Mouse (Mus musculus) cerebellum, adult 2 months (tissue): ENCODE measurements around the gene Manba. TPM values are rescaled to one million over a fixed set of nuclear protein-coding genes. Genes with fewer than 3 reads are reported as not detected.

Experiments used
- DNase-seq, 2 experiments: peaks; one replicate each; pipeline ENCODE4 v3.0.0; 2021
- H3K27ac ChIP-seq: fragments of 200-500 bp; 2 replicates; pipeline ENCODE4 v1.5.1; 2012; ENCODE audit warnings: low read length, control low read depth, inconsistent platforms; ENCODE audit not compliant: insufficient read depth
- H3K27me3 ChIP-seq: fragments of 200-500 bp; 2 replicates; pipeline ENCODE4 v1.6.1; 2012; ENCODE audit warnings: inconsistent platforms, mild to moderate bottlenecking, low read length, moderate library complexity; ENCODE audit not compliant: control insufficient read depth, insufficient read depth
- H3K4me1 ChIP-seq: fragments of 200-500 bp; 2 replicates; pipeline ENCODE4 v1.6.1; 2011; ENCODE audit warnings: low read length; ENCODE audit not compliant: control insufficient read depth, insufficient read depth
- H3K4me3 ChIP-seq: fragments of 200-500 bp; replicated peaks from 2 replicates; pipeline ENCODE3; 2011; ENCODE audit warnings: mild to moderate bottlenecking, low read depth, low read length, control low read depth; ENCODE audit not compliant: insufficient read depth
- CTCF ChIP-seq: fragments of 200-500 bp; IDR thresholded peaks from 2 replicates; pipeline ENCODE4 v1.5.1; 2011; ENCODE audit warnings: low read depth, mild to moderate bottlenecking, control low read depth, low read length, moderate library complexity, borderline replicate concordance; ENCODE audit not compliant: insufficient read depth
- POLR2A ChIP-seq: fragments of 200-500 bp; IDR thresholded peaks from 2 replicates; pipeline ENCODE4 v1.6.1; 2011; ENCODE audit warnings: low read length, control low read depth, borderline replicate concordance; ENCODE audit not compliant: insufficient read depth
- WGBS: fragments of 180-500 bp; shearing (Covaris S2); methylation state at CpG from one replicate; pipeline ENCODE4 v1.1.7; 2018; 5-methylcytosine and 5-hydroxymethylcytosine counted together
- polyA plus RNA-seq: library from polyadenylated mRNA; depleted of rRNA; stranded (reverse); fragments of >200 nt; gene quantifications from 2 replicates; pipeline ENCODE4 v1.2.3, GENCODE M21; 2012; rRNA removed

Gene Manba
- polyA plus RNA-seq: 8.8 and 9.8 TPM in 2 replicates

DNA sequence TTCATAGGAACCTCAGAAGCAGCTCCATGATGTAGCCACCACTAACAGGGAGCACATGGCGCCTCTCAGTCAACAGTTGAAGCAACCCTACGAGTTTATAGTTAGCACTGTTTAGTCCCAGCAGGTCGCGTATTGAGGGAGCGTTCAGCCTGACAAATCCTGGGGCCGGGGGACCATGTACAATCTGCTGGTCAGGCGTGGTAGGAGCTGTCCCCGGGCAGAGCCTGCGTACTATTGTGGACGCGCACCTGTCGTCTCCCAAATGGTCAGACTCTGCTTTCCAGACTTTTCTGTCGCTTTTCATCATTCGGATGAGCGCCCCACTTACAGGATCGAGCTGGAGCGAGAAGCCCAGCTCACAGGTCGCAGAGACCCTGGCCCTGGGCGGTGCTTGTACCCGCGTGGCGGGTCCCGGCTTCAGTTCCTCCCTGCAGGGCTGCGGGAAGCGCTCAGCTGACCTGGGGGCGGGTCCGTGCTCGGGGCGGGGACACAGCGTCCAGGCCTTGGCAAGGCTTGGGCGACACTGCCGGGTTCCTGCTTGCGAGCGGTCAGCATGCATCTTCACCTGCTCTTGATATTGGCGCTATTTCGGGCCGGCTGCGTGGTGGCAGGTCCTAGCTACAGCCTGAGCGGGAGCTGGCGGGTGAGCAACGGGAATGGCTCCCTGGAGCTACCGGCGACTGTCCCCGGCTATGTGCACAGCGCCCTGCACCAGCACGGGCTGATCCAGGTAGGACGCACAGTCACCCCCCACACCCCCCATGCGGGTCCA, at the start of gene Manba:
Gene Manba (plus strand): TSS at position 484 of the 772 bp plus-strand sequence.
- peak within 1 kb of the TSS; percentile 79 for H3K4me3 ChIP-seq
- H3K27me3 ChIP-seq: no peaks in the 10 kb centered on the region
- WGBS: under 1% methylated on average over 48 of the region's 48 CpGs
- peak within 1 kb of the TSS; percentile 57; the same call in 1 of the 2 replicates for H3K27ac ChIP-seq
- no peaks in the 10 kb centered on the region for H3K4me1 ChIP-seq
- peak; percentile 73 for TF ChIP-seq POLR2A
- no peak for TF ChIP-seq CTCF
- DNase-seq: peak; percentile 87 to 88

DNA sequence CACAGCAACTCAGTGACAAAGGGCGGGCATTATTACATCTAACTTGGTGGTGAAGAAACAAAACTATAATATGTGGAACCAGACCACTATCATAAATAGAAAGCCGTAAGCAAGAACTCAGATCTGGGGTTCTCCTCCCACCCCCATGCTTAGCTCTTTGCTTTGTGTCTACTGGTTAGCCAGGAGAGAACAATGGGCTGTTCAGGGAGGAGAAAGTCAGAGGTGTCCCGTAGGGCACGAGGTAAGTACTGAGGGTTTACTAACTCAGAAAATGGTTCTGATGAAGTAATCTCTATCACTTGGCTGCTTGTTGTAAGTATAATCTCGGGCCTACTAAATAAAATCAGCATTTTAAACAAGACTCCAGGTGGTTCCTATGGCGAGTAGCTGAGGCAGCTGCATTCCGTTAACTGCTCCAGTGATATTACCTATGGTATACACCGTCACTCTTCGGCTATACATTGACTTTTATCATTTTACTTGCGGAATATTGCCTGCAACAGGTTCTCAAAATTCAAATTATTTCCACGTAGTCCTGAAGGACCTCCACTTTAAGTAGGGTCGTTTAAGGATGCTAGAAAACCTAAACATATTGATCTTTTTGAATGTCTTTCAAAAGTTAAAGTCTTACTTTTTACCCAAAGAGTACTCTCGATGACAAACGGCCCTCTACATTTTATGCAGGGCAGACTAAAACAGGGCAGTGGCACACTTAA, 48.4 kb upstream of the Manba start:
- H3K4me3 ChIP-seq: peak overlapping the region; percentile 99
- peak in 1 of 2 experiments; percentile 14 for DNase-seq
- WGBS: 40% methylated on average over 14 of the region's 14 CpGs
- H3K27ac ChIP-seq: peak overlapping the region; percentile 88; the same call in 1 of the 2 replicates
- no peaks in the 10 kb centered on the region for H3K27me3 ChIP-seq
- no peaks in the 10 kb centered on the region for H3K4me1 ChIP-seq
- no peak for TF ChIP-seq CTCF
- no peak for TF ChIP-seq POLR2A

DNA sequence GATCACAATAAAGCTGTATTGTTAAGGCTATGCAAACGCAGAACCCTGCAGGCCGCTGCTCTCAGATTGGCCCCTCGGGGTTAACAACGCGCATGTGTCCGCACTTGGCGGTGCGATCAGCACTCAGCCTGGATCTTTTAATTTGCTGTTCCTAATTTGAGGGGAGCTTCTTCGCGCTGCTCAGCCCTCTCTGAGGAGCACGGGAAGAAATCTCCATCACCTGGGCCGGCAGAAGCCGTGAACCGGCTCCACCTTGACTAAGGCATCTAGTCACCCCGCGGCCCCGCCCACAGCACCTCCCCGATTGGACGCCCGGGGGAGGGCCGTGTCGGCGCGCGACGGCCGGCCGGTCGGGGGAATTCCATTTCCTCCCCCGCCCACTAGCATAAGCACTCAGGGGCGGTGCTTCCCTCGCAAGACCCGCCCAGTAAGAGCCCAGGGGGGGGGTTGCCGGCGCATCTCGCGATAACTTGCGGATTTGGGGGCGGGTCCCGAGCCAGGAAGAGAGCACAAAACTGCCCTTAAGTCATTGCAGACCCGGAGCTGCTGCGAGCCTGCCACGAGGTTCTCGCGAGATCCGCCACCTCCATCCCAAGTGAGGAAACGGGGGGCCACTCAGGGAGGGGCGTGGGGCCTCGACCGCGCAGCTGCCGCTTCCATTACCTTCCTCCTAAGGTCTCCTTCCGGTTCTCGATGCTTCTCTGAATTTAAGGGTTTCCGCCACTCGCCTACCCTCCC, 47.5 kb upstream of the Manba start, which contains the start of gene Ube2d3:
Gene Ube2d3 (plus strand): TSS at position 392 of the 738 bp plus-strand sequence.
- TF ChIP-seq CTCF (no peak), POLR2A (peak; percentile 78; the same call in 1 of the 2 replicates)
- DNase-seq: peak; percentile 99
- peak within 1 kb of the TSS; percentile 94 for H3K27ac ChIP-seq
- no peaks in the 10 kb centered on the region for H3K4me1 ChIP-seq
- H3K27me3 ChIP-seq: no peaks in the 10 kb centered on the region
- WGBS: under 1% methylated on average over 56 of the region's 56 CpGs
- peak within 1 kb of the TSS; percentile 99 for H3K4me3 ChIP-seq

DNA sequence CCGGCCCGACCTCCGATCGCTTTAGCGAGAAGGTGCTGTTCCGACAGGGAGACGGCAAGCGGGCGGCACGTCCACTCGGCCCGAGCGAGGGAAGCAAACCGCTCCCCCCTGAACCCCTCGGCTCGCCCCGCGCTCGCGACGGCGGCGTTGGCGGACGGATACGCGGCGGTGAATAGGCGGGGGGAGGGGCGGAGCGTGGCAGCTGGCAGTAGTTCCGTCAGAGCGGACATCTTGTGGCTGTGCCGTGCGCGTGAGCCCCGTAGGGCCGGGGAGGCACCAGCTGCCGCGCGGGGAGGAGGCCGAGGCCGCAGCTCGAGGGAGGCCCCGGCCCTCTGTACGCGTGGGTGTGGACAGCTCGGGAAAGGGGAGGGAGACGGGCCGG, 46.9 kb upstream of the Manba start:
- H3K4me3 ChIP-seq: peak overlapping the region; percentile 86
- H3K4me1 ChIP-seq: no peaks in the 10 kb centered on the region
- TF ChIP-seq CTCF (no peak), POLR2A (peak; percentile 70)
- H3K27me3 ChIP-seq: no peaks in the 10 kb centered on the region
- under 1% methylated on average over 50 of the region's 50 CpGs for WGBS
- H3K27ac ChIP-seq: peak overlapping the region; percentile 94
- DNase-seq: peak; percentile 93 to 97

DNA sequence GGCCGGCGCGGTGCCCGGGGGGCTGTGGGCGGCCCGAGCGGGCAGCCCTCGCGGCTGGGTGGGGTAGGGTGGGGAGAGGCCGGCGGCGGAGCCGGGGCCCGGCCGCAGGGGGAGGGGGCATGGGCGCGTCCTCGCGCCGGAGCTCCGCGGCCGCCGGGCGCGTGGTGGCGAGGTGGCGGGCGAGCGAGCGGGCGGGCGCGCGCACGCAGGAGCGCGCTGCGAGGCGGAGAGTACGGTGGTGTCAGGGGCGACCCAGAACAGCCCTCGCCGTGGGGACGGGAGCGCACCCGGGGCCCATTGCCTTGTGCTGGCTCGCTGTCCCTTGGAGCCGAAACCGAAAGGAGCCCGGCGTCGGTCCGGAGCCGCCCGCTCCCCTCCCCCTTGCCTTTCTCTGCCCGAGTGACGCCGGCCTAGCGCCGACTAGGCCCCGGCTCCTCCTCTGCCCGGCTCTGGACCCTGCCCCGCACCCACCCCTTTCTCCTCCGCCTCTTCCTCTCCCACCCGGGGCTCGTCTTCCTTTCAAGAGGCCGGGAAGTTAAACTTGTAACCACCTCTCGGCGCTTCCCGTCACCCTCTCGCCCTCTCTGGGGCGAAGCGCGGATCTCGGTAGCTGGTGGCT, 46.4 kb upstream of the Manba start:
- under 1% methylated on average over 62 of the region's 76 CpGs for WGBS
- TF ChIP-seq POLR2A: no peak
- no peak for TF ChIP-seq CTCF
- Histone ChIP-seq H3K4me3 (peak overlapping the region; percentile 86), H3K27me3 (no peaks in the 10 kb centered on the region), H3K27ac (peak overlapping the region; percentile 94), H3K4me1 (no peaks in the 10 kb centered on the region)
- peak; percentile 82 to 85 for DNase-seq

DNA sequence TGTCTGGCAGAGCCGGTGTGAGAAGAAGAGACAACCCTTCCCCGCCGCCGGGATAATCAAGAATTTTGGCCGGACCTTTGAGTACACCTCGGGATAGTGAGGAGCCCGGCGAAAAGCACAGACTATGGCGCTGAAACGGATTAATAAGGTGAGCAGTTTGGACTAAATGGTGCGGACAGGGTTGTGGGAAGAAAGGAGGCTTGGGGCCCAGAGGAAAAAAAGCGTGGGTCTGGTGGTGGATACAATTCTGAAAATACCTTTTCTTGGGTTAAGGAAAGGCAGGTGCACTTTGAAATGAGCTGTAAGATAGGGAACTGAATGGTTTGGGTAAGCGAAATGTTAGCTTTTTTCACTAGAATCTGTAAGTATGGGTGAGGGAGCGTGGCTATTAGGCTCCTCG, 45.8 kb upstream of the Manba start:
- Histone ChIP-seq H3K4me1 (no peaks in the 10 kb centered on the region), H3K27me3 (no peaks in the 10 kb centered on the region), H3K4me3 (peak overlapping the region; percentile 86), H3K27ac (peak overlapping the region; percentile 94)
- under 1% methylated on average over 15 of the region's 15 CpGs for WGBS
- no peak for DNase-seq
- TF ChIP-seq POLR2A (no peak), CTCF (no peak)

DNA sequence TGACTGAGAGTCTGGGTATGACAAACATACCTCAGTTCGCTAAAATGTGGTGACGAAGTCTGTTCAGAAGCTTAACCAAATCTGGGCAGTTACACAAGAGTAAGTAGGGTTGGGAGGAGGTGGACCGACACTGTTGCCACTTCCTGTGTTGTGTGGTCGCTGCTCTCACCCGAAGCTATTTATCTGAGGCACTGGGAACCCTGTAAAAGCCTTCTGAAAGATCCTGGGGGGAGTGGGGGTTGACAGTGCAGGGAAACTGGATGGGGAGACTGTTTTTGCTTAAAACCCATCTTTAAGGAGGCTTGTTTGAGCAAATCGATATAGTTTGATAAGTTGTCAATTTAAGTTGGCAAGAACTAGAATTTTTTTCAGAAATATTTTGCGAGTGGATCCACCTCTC, 45.2 kb upstream of the Manba start:
- DNase-seq: peak in 1 of 2 experiments; percentile 20
- 4% methylated on average over 7 of the region's 7 CpGs for WGBS

More for the DNA sequence above, 45.2 kb upstream of the Manba start:
- no peak overlapping the region for H3K27ac ChIP-seq
- no peaks in the 10 kb centered on the region for H3K4me1 ChIP-seq
- no peaks in the 10 kb centered on the region for H3K27me3 ChIP-seq
- TF ChIP-seq POLR2A (no peak), CTCF (no peak)
- peak overlapping the region; percentile 86 for H3K4me3 ChIP-seq
